Mouse (Mus musculus): ENCODE data around the gene Prkag2.
"Not testable (repeated sequence)": the region's sequence is repeated elsewhere in the genome, so short reads cannot be mapped to it uniquely, and the experiment has no call there.

Prkag2 gene

DNA sequence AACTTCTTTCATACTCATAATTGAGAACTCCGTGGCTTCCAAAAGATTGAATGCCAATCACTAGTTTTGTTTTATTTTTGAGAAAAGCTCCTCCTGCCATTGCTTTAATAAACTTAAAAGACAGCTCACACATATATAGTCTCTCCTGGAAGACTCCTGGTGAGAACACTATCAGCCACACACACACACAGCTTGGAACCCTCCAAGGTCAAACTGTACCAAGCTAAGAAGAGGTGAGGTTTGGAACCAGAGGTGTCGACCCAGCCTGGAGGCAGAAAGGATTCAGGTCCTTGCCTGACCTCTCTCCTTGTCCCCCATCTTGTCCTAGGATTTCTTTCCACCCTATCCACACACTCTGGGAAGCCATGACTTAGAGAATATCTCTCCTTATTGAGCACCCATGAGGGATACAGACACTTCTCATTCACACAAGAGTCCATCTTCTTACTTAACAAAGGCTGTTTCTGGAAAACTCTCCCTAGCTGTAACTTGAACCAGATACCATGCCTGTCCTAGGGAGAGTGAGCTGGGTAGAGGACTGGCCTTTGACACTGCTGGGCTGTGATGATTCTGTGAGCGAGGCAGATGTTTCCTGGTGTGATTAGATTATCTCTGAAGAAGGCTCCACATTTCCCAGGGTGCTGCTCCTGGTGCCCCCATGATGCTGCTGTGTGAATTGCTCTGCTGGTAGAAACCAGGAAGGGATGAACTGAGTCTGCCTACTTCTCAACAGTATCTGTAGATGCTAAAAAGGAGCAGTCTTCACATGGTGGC is 245.4 kb downstream of the Prkag2 start:
- DNase-seq: no peak

DNA sequence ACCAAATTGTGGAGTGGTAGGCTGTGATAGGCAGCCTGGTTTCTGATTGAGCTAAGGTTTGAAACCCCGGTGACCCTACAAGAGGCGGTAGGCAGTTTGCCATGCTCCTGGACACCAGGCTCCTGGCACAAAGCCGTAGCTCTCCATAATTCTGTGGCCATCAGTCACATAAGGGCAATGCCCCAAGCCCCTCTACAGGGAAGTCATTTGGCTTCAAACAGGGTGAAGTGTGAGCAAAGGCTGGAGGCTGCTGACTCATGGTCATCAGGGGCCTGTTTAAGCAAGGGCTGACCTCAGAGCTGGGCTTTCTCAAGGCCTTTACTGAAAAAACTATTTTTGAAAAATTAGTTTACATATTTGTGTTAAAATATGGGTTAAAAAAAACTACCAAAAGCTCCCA is 246.2 kb downstream of the Prkag2 start:
- DNase-seq: no peak

DNA sequence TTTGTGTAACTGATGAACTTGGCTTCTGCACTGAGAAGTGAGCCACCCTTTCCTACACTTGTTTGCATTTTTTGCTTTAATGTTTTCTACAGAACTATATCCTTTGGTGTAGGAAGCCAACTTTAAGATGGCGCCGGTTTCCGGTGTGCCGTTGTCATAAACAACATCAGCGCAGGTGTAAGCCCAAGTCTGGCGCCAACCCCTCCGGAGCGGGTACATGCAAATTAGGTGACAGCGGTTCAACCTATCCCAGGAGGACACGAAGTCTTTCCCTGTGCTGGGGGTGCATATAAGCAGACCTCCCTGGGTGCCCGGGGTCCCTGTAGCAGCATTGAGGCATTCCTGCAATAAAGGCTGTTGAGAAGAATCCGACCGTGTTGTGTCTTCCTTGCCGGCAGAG is 252.2 kb downstream of the Prkag2 start:
- not testable (repeated sequence) for DNase-seq

DNA sequence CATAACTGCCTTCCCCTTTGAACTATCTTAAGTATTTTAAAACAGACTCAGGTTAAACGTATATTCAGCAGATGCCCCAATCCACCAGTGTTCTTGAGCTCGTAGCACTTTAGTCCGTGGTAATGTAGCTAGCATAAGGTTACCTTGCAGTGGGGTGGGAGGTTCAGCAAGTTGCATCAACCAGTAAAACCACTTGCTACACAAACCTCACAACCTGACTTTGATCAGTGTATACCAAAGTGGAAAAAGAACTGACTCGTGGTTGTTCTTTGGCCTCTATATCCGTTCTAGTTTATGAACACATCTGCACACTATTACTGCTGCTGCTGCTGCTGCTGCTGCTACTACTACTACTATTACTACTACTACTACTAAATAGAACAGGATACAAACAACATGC is 256.6 kb downstream of the Prkag2 start:
- no peak for DNase-seq

DNA sequence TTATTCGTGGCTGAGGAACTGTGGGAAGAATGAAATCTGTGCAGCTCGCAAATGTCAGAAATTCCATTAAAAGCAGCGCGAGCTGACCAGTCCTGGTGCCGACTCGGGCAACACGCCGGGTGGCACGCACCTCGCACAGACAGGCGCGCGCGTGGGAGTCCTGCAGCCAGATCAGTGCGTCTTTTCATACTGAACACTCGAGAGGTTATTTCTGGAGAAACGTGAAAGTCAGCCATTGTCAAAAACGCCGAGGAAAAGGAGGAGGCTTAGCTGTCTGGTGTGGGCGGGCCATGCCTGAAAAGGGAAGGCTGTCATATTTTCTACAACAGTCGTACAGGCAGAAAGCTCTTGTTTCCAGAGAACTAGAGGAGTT is 257.4 kb downstream of the Prkag2 start:
- DNase-seq: no peak

DNA sequence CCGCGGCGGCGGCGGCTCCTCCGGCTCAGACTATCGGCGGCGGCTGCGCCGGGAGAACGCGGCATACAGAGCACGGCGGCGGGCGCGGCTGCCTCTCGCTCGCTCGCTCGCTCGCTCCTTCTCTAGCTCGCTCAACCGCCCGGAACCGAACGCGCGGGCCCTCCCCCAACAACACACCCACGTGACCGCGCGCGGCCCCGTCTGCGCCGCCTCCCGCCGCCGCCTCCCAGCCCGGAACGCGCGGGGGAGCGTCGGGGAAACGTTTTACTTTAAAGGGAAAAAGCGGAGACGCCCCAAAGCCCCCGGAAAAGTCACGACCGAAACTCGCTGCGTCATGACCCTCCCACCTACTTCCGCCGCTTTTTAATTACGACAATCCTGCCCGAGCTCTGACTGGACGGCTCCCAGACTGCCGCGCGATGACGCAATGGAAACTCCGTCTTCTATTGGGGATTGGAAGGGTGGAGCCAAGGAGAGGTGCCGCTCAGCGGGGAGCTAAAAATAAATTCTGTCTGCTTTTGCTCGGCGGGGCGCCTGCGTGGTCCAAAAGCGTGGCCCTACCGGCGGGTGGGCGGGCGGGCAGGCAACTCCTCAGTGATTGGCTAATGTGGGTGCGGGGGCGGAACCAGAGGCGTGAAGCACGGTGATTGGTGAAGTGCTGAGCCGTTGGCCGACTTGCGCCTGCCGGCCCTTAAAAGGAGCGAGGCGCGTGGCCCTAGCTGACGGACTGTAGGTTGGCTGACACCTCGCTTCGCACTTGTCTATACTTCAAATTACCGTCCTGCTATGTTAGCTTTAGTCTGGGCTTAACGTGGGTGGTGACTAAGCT is 258.0 kb downstream of the Prkag2 start, which contains the start of gene Rheb:
TSS of gene Rheb (minus strand) at position 351 of the 829 bp plus-strand sequence.
- DNase-seq: peak; percentile 98

DNA sequence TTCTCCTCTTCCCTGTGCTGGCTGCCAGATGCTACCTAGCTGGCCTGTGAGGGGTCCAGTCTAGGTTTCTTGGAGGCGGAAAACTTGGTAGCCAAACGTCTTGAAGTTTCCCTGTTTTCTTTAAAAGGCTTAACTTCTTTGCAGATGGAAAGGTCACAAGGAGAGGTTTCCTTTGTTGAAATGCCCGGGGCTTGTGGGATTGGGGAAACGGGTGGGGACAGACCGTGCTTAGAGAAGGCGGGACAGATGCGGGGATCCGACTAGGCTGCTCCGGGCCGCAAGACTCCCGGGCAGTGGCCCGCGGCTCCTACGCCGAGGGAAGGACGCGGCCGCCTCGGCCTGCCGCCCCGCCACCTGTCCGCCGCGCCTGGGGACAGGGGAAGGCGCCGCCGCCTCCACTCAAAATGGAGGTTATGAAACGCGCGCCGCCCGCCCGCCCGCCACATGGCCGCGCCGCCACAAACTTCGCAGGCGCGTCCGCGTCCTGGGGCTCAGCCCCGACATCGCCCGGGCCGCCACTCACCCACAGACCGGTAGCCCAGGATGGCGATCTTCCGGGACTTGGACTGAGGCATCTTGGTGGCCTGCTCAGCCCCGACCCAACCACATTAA is 258.7 kb downstream of the Prkag2 start:
- DNase-seq: peak; percentile 65

DNA sequence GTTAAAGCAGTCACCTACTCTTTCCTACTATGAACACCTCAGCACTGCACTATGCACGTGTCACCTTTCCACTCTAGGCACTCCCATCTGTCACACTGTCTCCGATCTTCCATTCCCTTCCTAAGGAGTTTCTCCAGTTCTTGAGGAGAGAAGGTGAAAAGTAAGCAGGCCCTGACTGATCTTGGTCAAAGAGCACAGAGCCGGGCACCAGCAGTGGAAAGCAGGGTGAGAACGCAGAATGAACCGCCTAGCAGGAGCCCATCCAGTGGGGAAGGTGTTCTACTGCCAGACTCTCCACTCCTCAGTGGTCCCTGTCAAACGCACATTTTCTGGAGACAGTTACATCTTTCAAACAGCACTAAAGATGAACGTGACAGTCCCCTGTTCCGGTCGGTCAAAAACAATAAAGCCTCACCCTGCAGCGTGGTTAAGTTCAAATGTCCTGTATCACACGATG is 259.4 kb downstream of the Prkag2 start:
- no peak for DNase-seq

DNA sequence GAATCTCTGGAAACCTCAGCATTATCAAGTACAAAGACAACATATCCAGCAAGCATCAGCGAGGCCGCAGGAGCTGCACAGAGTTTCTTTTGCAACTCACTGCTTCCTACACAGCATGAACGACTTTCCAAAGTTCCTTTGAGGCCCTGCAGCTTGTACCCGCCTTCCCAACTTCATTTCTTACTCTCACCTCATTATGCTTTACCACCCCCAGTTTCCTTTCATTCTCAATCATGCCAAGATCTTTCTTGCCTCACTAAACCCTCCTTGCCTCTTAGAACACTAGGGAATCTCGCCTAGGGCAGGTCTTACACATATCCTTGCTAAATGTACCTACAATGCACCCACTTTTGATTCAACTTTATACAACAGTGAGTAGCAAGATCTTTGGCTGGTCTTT is 266.0 kb downstream of the Prkag2 start:
- no peak for DNase-seq

DNA sequence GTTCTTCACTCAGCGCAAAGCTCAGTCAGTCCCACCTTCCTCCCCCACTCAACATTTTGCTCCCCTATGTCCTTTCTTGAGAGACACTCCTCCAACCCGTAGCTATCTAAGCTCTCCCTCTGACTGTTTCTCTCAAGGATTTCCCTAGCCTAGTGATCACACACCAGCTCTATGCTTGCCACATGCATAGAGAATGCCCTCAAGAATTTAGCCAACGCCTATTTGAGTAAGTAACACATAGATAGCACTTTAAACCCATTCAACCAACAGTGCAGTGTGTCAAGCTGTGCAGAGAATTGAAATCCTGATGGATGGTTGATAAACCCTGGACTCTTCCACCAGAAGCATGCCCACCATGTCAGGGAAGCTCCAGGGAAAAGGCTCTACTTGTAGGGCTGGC is 268.5 kb downstream of the Prkag2 start:
- no peak for DNase-seq

DNA sequence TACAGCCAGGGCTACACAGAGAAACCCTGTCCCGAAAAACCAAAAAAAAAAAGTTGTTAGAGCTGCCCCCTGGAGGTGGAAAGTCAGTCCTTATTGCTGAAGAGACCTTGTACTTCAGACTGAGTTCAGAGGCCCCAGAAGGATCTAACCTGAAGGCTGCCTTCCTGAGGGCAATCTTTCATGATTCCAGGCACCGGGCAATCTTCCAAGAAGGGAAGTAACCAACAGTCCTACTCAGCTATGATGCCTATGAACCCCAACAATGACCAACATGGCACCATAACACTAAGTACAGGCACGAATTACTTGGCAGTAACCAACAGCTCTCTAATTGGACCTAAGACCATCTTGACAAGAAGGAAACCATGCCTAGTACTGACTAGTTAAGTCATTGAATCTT is 272.0 kb downstream of the Prkag2 start:
- DNase-seq: no peak

DNA sequence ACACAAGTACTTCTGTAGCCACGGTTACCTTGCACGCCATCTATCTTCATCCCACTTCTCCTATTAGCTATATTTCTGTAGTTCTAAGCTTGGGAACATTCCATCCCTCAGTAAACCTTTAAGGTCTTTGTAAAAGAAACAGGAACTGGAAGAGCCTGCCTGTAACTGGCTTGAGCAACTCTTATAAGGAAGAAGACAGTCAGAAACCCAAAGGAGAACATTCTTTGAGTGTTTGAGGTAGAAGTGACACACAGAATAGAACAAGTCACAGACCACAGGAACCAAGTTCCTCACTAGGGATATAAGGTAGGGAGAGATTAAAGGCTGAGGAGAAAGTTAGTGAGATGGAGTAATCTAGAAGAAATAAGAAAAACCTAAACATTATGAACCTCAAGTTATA is 273.3 kb downstream of the Prkag2 start:
- no peak for DNase-seq

DNA sequence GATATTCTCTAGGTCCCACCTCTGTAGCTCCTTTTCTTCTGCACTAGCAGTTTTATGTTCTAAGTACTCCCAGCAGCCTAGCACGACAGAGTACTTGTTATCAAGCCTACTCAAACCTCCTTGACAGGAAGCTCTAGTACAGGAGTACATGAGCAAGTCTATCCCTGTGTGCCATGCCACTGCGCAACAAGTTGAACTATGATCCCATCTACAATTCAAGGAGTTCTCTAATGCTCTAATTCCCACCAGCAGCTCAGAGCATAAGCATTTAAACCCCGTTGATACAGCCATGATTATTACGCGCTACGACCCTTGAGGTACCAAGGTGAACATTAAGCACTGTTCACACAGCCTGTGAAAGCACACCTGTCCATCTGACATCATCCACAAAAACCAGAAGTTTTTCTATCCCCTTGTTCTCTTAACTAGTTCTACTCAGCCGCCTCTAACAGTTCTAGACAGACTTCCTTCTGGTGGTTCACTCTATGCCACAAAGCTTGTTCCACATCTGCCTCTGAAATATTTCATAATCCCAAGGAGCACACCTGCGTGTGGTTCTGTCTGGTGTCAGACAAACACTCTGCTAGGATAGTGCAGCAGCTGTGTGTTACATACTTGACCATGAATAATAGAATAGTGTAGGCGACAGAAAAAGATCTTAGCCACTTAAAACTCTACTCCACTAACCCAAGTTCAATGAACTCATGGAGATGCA is 274.2 kb downstream of the Prkag2 start:
- no peak for DNase-seq

DNA sequence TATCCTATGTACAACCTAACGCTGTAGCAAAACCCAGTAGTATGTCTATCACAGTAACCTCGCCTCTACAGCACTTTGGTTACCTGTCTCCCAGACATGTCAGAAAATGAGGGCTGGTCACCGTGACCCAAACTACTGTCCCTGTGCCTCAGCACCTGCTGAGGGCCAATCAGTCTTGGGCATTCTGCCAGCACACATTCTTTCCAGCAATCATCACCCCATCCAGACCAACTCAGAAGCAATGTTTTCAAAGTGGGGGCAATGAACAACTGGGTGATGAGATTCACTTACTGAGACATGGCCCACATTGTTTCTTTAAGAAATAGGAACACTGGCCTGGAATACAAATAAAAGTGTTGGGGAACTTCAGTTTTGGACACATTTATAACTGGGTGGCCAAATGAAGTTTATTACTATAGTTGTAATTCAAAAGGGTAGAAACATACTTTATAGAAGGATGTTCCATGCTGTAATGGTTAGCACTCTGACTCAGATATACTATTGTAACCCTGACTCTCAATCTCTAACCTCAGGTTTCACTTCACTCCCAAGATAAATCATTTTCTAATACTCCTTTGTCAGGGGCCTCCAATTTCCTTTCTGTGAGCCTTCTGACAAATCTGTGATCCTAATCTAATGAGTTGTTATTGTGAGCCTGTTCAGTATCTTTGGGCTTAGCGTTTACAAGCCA is 274.9 kb downstream of the Prkag2 start:
- DNase-seq: no peak

DNA sequence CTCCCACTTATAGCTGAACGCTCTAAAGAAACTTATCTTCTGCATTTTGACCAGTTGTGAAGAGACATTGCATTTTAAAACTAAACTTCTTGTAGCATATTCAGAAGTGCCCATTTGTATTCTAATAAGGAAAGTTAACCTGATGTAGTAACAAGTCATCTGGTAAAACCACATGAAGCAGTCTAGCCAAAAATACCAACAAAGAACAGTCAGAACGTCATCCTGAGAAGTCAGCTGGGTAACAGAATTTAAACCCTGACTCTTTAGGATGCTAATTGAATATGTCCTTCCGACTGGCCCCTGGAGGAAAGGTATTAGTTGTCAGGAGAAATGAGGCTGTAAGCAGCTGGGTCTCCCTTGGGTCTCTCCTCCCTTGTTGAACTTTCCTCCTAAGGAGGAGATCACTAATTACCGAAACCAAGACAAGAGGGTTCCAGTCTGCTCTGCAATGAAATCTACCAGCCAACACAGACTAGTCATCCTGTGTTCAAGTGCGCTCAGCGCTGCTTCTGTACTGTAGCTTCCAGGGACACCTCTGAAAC is 276.5 kb downstream of the Prkag2 start:
- no peak for DNase-seq

DNA sequence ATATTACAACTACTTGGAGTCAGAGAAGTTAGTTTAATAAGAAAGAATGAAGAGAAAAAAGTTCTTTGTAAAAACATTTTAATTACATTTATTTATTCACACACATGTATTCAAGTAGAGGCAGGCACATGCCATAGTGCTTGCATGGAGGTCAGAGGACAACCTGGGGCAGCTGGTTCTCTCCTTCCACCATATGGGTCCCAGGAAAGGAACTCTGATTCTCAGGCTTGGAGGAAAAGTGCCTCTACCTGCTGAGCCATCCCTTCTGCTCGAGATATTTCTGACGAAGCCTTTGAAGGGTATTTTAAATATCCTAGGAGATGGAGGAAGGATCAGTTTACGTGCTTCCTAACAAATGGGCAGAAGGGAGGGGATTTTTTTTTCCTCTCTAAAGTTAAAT is 277.7 kb downstream of the Prkag2 start:
- no peak for DNase-seq

DNA sequence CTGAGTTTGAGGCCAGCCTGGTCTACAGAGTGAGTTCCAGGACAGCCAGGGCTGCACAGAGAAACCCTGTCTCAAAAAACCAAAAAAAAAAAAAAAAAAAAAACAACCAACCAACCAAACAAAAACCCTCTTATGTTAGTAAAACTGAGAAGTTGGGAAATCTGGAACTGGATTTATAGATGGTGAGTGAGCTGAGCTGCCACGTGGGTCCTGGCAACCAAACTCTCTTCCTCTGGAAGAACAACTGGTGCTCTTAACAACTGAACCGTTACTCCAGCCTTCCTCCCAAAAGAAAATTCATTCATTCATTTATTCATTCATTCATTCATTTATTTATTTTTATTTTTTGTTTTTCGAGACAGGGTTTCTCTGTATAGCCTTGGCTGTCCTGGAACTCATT is 278.2 kb downstream of the Prkag2 start:
- not testable (repeated sequence) for DNase-seq

DNA sequence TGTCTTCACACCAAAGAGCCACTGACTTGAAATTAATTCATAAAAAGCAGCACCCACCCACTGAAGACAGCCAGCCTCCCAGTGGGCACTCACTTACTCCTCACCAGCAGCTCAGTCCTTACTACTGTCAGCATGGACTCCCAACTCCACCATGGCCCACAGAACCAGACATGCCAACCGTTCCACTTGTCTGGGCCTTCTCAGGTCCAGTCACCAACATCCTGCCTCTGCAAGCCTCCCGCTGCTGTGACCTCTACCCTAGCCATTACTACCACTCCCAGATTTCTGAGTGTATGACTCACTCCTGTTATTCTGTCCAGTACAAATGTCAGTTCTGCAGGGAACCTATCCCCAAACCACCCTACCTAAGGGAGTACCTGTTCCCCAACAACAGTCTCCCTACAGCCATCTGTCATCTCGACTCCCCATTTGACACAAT is 279.0 kb downstream of the Prkag2 start:
- DNase-seq: no peak

DNA sequence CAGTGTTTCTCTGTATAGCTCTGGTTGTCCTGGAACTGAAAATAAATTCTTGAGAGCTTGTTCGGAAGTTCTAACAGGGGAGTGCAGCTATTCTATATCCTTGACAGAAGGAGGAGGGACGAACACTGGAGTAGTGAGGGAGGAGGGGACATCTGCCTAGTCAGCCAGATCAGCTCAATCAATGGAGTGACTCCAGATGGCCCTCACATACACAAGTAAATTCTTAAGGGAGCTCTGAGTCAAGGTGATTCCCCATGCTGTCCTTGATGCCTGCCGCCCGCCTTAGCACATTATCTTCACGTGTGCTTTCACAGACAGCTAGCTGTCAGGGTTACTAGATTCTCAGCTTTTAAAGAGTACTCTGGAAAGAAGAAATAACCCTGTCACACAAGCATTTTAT is 279.8 kb downstream of the Prkag2 start:
- DNase-seq: no peak

DNA sequence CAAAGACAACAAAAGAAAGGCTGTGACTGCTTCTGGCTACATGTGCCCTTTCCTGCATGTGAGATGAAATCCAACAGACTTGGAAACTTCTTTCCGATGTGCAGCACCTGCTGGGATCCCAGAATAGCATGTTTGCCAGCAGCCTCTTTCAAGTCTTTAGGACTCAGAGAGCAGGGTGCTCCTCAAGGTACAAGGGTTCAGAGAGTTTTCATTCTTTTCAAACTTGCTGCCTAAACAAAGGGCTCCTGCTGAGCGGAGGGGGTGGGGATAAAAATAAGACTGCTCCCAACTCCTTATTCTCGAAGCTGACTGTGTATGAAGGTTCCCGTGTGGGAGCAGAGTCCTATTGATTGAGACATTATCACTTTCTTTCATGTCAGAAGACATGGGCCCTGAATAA is 283.3 kb downstream of the Prkag2 start:
- DNase-seq: no peak

DNA sequence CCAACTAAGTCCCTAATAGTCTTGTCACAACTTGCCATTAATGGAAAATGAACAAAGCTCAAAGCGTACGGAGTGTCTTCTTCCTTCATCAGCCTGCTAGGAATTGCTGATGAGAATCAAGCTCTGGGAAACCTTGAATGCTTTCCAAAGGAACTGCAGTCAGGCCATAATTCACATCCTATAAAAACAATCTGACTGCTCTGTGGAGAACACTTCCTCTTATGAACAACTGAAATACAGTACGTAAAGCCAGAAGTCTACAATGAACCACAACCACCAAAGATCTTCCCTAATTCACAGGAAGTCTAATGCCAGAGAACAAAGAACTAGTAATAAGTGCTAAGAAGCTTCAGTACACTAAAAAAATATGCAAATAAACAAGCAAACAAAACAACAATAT is 286.5 kb downstream of the Prkag2 start:
- DNase-seq: no peak

DNA sequence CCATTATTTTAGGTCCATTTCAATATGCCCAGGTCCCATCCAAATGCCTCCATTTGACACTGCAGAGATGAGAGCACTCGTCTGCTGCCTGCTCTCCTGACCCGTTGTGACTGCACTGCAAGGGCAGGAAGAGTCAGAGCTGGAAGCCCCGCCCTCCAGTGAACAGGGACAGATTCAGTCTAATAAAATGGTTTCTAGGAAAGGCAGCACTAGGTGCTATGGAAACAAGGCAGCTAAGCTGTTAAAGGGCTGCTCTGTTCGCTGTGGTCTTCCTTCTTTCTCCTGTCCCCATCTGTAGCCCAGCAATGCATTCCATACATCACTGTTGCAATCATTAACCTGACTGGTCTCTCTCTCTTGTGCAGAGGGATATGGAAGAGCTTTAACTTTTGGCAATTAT is 287.4 kb downstream of the Prkag2 start:
- no peak for DNase-seq

Measured in right cerebral cortex, postnatal 25 days (tissue).